Mouse (Mus musculus): ENCODE measurements around the gene Ppp4c.

The Ppp4c gene

GRCm38 (mm10) chr7:126749582-126750343 is 42.5 kb downstream of the Ppp4c start:
- no peak for DNase-seq

DNA sequence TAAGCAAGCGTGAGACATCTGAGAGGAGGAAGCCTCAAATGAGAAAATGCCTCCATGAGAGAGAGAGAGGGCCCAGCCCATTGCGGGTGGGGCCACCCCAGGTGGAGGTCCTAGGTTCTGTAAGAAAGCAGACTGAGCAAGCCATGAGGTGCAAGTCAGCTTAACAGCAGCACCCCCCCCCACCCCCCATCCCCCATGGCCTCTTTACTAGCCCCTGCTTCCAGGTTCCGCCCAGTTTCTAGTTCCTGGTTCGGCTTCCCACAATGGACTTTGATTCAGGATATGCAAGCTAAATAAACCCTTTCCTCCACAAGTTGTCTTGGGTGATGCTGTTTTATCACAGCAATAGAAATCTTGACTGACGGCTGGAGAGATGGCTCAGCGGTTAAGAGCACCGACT is 43.5 kb downstream of the Ppp4c start:
- DNase-seq, result no peak

- no peak for DNase-seq
These were observed 45.5 kb downstream of the Ppp4c start for GRCm38 (mm10) chr7:126746798-126747197.

- DNase-seq, result no peak
These were observed 46.2 kb downstream of the Ppp4c start for GRCm38 (mm10) chr7:126746066-126746465.

DNA sequence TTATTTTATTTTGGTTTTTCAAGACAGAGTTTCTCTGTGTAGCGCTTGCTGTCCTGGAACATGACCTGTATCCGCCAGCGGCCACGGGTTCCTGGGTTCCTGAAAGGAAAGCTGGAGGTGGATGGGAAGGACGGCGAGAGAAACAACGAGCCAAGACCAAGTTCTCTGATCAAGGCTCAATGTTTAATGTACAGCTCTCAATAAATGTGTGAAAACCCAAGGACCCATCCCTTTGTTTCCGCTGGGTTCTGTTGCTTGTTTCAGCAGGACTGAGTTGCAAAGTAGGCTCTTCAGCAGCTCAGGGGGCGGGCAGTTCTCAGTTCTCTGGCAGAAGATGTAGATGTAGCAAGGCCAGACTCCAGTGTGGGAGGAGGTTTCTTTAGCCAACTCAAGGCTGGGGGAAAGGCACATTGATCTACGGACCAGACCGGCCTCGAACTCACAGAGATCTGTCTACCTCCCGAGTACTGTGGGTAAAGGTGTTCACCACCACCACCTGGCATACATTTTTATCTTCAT is 50.3 kb downstream of the Ppp4c start:
- no peak for DNase-seq

DNA sequence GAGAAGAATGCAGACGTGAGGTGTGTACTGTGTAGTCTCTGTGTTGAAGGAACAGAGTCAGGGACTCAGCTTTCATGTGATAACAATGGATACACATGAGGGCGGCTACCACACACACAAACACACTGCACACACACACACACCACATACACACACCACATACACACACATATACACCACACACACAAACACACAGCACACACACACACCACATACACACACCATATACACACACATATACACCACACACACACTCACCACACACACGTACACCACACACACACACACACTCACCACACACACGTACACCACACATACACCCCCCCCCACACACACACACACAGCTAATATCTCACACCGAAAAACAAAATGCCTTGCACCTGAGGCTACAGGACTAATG is 50.8 kb downstream of the Ppp4c start:
- no peak for DNase-seq

- DNase-seq, result no peak
These were observed 51.3 kb downstream of the Ppp4c start for GRCm38 (mm10) chr7:126740977-126741376.

DNA sequence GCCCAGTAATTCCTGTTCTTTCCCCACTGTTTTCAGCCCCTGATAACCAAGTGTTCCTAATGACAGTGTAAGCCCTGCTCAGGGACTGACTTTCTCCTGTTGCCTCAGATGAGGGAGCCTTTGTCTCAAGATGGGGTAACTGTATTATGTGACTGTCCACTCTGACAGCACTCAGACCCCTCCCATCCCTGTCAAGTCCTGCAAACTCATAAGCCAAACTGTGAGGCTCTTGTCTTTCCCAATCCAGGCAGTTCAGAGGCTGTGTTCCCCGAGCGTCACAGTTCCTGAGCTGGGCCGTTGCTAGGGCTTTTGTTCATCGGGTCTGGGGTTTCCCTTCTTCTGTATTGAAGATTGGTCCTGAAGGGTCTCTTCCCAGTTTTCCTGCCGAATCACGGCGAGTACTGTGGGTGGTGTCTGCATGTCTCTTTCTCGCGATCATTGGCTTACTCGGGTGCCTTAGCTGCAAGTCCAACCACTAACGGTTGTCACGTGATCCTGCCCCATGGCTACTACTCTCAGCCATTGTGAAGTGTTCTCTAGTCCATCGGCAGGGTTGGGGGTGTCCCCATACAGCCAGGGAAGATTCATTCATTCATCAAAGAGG is 52.1 kb downstream of the Ppp4c start:
- no peak for DNase-seq

GRCm38 (mm10) chr7:126739551-126739950 is 52.7 kb downstream of the Ppp4c start:
- DNase-seq, result no peak

DNA sequence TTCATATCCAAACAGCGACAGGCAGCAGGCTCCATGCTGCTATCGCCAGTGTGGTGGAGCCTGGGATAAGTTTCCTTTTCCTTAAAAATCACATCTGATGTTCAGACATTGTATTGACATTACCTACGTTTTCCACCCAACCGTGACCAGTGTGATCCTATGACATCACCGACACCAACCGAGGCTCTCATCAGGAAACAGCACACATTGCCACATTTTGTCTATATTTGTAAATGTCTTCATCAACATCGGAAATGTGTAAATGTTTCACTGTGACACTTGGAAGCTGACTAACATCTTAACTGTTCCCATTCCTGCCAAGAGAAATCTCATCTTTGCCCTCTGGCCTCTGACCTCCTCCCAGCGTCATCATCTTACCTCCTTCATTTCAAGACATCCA is 56.2 kb downstream of the Ppp4c start:
- no peak for DNase-seq

Data from kidney, adult 9 months (tissue).